Mouse (Mus musculus): Measurements from ENCODE around the gene Dpp6. TPM values are rescaled to one million over a fixed set of nuclear protein-coding genes. Genes with fewer than 3 reads are reported as not detected.
A peak's percentile ranks its signal among the peaks of the same experiment; 100 is the strongest.
"Not testable (repeated sequence)": the region's sequence is repeated elsewhere in the genome, so short reads cannot be mapped to it uniquely, and the experiment has no call there.

The Dpp6 gene
- polyA plus RNA-seq, 1 experiment from 2014 or later: 0.51 TPM

DNA sequence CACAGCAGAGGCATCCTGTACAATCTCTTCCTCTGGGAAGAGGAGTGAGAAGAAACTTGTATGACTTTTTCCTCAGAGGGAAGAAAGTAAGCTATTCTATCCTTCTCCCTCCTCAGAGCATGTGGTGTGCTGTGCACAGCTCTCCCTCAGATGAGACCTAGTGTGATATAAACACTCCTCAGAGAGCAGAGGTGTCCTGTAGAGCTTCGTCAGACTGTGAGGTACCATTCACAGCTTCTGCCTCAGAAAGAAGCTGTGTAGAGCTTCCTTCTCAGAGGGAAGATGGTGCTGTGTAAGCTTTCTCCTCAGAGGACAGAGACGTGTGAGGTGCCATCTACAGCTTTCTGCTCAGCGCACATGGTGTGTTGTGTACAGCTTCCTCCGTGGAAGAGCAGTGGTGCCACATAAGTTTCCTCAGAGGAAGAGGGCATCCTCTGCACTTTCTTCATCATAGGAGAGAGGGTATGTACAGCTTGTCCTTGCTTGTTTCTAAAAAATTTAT, 658.0 kb downstream of the Dpp6 start:
- DNase-seq (ENCODE audit: low spot score): no peak
- H3K4me1 ChIP-seq: no peaks in the 10 kb centered on the region
- no peaks in the 10 kb centered on the region for H3K36me3 ChIP-seq
- 84% methylated on average over 4 of the region's 4 CpGs for WGBS
- H3K27me3 ChIP-seq (ENCODE audit: low read depth, poor library complexity, severe bottlenecking): no peaks in the 10 kb centered on the region
- no peak overlapping the region for H3K4me3 ChIP-seq
- no peaks in the 10 kb centered on the region for H3K9me3 ChIP-seq (replicated peaks)
- no peak overlapping the region for H3K27ac ChIP-seq

DNA sequence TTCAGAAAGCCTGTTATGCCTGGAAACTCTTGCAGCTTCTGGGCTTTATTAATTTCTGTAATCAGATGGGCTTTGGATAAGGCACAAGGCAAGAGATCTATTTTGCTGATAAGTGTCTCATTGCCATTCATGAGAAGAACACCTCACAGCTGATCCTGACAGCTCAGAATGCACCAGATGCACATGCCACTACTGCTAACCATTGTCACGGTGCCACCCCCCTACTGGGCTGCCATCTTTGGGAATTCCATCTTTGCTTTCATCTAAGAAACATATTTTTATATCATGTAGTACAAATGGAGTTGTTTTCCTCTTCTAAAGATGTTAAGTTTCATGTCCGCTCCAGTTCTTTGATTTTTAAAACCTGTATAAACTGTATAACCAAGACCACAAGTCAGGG, 664.7 kb downstream of the Dpp6 start:
- H3K36me3 ChIP-seq: no peaks in the 10 kb centered on the region
- H3K27me3 ChIP-seq (ENCODE audit: low read depth, poor library complexity, severe bottlenecking): no peaks in the 10 kb centered on the region
- H3K9me3 ChIP-seq (replicated peaks): no peaks in the 10 kb centered on the region
- H3K4me1 ChIP-seq: no peaks in the 10 kb centered on the region
- no peak overlapping the region for H3K4me3 ChIP-seq
- 91% methylated on average over 2 of the region's 2 CpGs for WGBS
- no peak for DNase-seq (ENCODE audit: low spot score)
- H3K27ac ChIP-seq: no peak overlapping the region

DNA sequence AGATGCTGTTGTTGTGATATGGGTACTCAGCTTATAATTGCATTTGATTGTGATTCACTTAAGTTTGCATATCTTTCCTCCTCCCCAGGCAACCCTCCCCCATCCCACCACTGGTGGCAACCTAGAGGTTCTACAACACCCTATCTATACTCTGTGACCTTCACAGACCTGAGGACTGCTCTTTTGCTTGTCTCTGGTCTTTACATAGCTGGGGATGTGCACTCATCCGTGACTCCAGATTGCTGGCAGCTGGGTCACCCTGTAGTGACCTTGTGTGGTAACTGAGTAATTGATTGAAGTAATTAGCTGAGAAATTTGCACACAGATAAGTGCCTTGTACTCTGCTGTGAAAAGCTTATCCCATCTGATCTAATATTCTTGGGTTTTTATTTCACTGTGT, 669.1 kb downstream of the Dpp6 start:
- H3K36me3 ChIP-seq: no peaks in the 10 kb centered on the region
- H3K4me3 ChIP-seq: no peak overlapping the region
- H3K27ac ChIP-seq: no peak overlapping the region
- DNase-seq (ENCODE audit: low spot score): no peak
- no peaks in the 10 kb centered on the region for H3K4me1 ChIP-seq
- no peaks in the 10 kb centered on the region for H3K27me3 ChIP-seq (ENCODE audit: low read depth, poor library complexity, severe bottlenecking)
- H3K9me3 ChIP-seq (replicated peaks): no peaks in the 10 kb centered on the region
- WGBS: 67% methylated on average over 1 of the region's 1 CpGs

DNA sequence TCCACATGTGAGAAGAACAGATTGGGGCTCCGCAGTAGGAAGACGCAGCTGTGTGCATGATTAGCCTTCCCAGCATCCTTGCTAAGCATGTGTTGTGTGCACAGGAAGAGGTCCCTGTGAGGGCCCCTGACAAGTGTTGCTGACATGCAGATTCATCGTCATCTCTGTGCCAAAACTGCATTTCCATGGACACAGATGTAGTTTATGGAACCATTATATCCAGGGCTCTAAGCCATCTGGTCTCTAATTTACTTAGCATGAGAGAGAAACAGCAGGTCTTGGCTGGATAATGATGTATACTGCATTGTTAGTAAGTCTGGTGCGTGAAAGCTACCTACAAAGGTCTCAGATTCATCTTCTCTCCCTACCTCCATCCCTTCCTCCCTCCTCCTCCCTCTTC, 673.9 kb downstream of the Dpp6 start:
- Histone ChIP-seq H3K4me1 (no peaks in the 10 kb centered on the region), H3K4me3 (no peak overlapping the region), H3K27ac (no peak overlapping the region), H3K27me3 (ENCODE audit: low read depth, poor library complexity, severe bottlenecking) (no peaks in the 10 kb centered on the region), H3K36me3 (no peaks in the 10 kb centered on the region), H3K9me3 (replicated peaks) (no peaks in the 10 kb centered on the region)
- DNase-seq (ENCODE audit: low spot score): no peak
- WGBS: 87% methylated on average over 4 of the region's 4 CpGs

DNA sequence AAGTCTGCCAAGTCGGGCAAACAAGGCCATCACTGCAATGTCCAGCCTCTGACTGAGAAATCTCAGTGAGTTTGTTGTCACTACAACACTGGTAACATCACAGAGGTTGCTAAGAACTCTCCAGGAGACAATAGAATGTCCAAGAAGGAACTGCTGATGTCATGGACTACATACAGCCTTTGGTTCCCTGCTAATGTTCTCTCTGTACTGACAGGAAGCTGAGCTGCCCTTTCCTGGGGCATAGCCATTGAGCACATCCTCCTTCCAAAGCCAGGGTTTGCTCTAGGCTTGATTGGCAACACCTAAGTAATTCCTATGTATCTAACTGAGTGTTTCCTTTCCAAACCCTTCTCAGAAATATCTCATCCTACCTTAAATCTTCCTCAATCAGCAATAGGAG, 684.3 kb downstream of the Dpp6 start, which contains the start of gene Speer4b:
TSS of gene Speer4b (minus strand) at position 101 of the 400 bp plus-strand sequence.
- not testable (repeated sequence) for H3K27ac ChIP-seq; DNase-seq (ENCODE audit: low spot score); H3K9me3 ChIP-seq (replicated peaks); H3K4me3 ChIP-seq; H3K36me3 ChIP-seq; H3K27me3 ChIP-seq (ENCODE audit: low read depth, poor library complexity, severe bottlenecking); H3K4me1 ChIP-seq
- 64% methylated on average over 1 of the region's 1 CpGs for WGBS

DNA sequence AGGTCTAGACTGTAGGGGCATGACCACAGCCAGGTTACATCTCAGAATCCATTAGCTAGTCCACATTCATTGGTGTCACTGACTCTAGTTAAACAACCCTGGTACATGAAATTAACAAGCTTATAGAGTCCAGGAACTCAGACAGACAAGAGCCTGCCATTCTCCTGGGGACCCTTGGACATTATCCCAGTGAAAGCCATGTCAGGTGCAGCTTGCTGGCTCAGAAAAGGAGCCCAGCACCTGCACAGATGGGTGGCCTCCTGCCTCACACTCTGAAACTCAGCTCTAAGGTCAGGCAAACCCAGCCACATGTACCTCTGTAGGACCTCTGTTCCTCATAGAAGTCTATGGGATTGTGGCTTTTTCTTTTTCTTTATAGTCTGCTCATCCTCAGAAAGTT, 701.7 kb downstream of the Dpp6 start:
- Histone ChIP-seq H3K4me3 (no peak overlapping the region), H3K4me1 (no peaks in the 10 kb centered on the region), H3K9me3 (replicated peaks) (no peaks in the 10 kb centered on the region), H3K27me3 (ENCODE audit: low read depth, poor library complexity, severe bottlenecking) (no peaks in the 10 kb centered on the region), H3K36me3 (no peaks in the 10 kb centered on the region), H3K27ac (no peak overlapping the region)
- DNase-seq (ENCODE audit: low spot score): no peak

DNA sequence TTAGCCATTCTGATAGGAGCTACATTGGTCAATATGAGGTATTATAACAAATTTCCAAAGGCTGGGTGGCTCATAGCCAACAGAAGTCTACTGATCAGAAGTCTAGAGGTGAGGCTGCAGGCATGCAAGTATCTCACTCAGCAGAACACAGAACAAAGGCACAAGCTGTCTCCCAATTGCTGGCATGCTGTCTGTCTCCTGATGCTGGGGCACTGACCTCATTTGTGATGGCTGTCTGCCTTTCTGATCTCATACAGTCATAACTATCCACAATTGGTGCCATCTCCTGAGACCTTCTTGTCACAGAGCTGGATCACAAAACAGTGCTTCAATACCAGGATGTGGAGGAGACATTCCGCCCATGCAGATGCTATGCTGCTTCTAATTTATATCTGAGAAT, 709.9 kb downstream of the Dpp6 start:
- 85% methylated on average over 1 of the region's 1 CpGs for WGBS
- H3K36me3 ChIP-seq: no peaks in the 10 kb centered on the region
- H3K27me3 ChIP-seq (ENCODE audit: low read depth, poor library complexity, severe bottlenecking): no peaks in the 10 kb centered on the region
- H3K9me3 ChIP-seq (replicated peaks): no peaks in the 10 kb centered on the region
- no peak overlapping the region for H3K27ac ChIP-seq
- H3K4me3 ChIP-seq: no peak overlapping the region
- no peak for DNase-seq (ENCODE audit: low spot score)
- no peaks in the 10 kb centered on the region for H3K4me1 ChIP-seq

DNA sequence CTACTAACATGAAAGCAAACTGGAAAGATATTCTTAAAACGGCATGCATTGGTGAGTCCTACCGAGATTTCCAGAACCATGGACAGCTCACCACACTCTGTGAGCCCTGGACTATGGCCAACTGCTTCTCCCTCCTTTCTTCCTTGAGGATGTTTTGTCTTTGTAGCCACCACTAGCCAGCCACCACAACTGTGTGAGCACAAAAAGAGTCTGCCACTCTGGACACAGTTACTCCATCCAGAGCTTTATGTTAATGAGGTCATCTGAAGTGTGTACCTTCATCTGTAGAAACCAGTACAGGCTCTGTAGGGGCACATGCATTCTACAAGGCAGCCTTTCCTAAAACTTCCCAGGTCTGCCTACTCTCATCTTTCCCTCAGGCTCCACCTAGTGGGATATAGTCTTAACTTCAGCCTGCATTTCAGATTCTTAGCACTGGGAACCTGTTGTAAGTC, 727.8 kb downstream of the Dpp6 start:
- WGBS: 13% methylated on average over 2 of the region's 2 CpGs
- H3K36me3 ChIP-seq: no peaks in the 10 kb centered on the region
- H3K27me3 ChIP-seq (ENCODE audit: low read depth, poor library complexity, severe bottlenecking): no peaks in the 10 kb centered on the region
- H3K9me3 ChIP-seq (replicated peaks): no peaks in the 10 kb centered on the region
- no peak overlapping the region for H3K4me3 ChIP-seq
- peak; percentile 53 for DNase-seq (ENCODE audit: low spot score)
- no peak overlapping the region for H3K27ac ChIP-seq
- no peaks in the 10 kb centered on the region for H3K4me1 ChIP-seq

DNA sequence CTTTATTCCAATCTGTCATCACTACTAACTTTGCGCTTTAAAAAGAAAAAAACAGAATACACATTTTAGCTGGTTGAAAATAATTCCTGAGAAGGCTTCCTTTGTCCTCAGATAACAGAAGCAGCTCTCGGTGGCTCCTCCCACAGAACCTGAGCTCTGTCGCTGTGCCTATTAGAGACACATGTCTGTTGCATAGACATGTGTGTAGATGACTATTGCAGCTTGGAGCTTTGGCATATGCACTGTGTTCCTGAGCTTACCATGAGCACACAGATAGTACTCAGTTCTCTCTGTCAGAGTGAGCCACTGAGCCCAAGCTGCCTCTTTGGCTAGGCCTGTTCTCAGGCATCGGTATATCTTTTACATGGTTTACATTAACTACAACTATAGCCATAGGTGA, 732.3 kb downstream of the Dpp6 start:
- no peak for DNase-seq (ENCODE audit: low spot score)
- H3K9me3 ChIP-seq (replicated peaks): no peaks in the 10 kb centered on the region
- 88% methylated on average over 4 of the region's 4 CpGs for WGBS
- H3K27me3 ChIP-seq (ENCODE audit: low read depth, poor library complexity, severe bottlenecking): no peaks in the 10 kb centered on the region
- no peaks in the 10 kb centered on the region for H3K36me3 ChIP-seq
- H3K27ac ChIP-seq: no peak overlapping the region
- H3K4me3 ChIP-seq: no peak overlapping the region
- no peaks in the 10 kb centered on the region for H3K4me1 ChIP-seq

DNA sequence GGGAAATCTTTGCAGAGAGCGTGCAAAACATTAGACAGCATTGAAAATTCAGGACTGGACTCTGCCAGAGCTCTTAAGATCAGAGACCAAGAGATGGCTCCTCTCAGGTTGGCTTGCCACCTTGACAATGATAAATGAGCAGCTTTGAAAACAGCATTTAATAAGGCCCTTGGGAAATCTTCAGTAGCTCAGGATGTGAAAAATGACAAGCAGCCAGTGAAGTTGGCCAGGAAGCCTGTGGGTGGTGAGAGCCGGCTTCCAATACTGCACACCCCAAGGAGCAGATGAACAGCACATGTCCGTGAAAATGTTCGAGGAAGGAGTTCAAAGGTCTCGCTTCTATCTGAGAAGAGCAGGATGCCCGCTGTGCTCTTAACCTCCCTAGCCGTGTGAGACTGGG, 748.7 kb downstream of the Dpp6 start:
- Histone ChIP-seq H3K36me3 (no peaks in the 10 kb centered on the region), H3K27ac (no peak overlapping the region), H3K4me1 (no peaks in the 10 kb centered on the region), H3K9me3 (replicated peaks) (no peaks in the 10 kb centered on the region), H3K27me3 (ENCODE audit: low read depth, poor library complexity, severe bottlenecking) (no peaks in the 10 kb centered on the region), H3K4me3 (no peak overlapping the region)
- no peak for DNase-seq (ENCODE audit: low spot score)
- WGBS: 62% methylated on average over 7 of the region's 7 CpGs

DNA sequence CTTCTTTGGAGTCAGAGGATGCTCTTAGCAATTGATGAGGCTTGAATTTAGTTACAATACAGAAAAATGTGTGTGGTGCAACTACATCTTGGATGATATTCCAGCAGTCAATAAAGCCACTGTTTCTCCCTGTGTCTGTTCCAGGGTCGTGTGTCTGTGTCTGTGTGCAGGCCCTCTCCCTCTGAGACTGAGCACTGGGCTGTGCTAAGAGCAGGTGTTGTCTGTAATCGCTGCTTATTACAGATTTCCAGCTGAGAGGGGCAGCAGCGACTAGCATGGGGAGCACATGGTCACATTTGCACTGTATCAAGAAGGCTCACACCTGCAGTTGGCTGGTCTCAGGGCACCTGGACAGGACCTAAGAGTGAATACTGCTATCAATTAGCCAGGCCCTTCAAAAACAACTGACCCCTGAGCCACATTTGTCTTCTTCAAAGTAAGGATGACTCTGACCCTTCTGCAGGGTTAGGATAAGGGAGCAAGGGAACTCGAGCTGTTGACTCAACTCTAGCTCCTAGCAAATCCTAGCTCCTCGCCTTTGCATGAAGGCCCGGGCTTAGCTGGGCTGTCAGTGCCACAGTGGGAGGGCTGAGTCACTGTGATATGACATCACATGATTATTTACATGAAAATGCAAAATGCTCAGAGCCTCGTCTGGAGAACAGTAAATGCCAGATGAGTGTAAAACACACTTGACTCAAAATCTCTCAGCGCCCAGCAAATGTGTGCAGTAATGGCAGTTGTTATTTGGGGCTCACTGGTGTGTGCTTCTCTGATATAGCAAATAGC, 771.2 kb downstream of the Dpp6 start:
- Histone ChIP-seq H3K4me3 (no peak overlapping the region), H3K9me3 (replicated peaks) (no peaks in the 10 kb centered on the region), H3K27me3 (ENCODE audit: low read depth, poor library complexity, severe bottlenecking) (no peaks in the 10 kb centered on the region), H3K27ac (no peak overlapping the region), H3K36me3 (no peaks in the 10 kb centered on the region), H3K4me1 (no peaks in the 10 kb centered on the region)
- WGBS: 72% methylated on average over 8 of the region's 8 CpGs
- DNase-seq (ENCODE audit: low spot score): no peak

DNA sequence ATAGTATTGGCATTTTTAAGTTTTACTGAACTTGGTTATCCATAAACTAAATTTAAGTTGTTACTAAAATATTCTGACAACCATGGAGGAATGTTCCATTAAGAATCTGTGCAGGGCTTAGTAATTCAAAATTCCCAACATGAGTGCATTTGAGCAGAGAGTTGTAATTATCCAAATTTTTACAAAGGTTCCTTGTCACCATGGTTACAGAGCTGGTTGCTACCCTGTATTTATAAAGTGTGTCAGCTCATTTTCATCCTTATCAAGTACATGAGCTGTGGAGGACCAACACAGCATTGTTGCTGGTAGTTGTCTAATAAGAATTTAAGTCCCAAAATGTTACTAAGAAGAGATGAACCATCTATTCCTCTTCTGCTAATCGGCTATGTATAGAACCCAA, 787.1 kb downstream of the Dpp6 start:
- Histone ChIP-seq H3K36me3 (no peaks in the 10 kb centered on the region), H3K4me1 (no peaks in the 10 kb centered on the region), H3K27me3 (ENCODE audit: low read depth, poor library complexity, severe bottlenecking) (no peaks in the 10 kb centered on the region), H3K9me3 (replicated peaks) (no peaks in the 10 kb centered on the region), H3K27ac (no peak overlapping the region), H3K4me3 (no peak overlapping the region)
- WGBS: 94% methylated on average over 1 of the region's 1 CpGs
- DNase-seq (ENCODE audit: low spot score): no peak

DNA sequence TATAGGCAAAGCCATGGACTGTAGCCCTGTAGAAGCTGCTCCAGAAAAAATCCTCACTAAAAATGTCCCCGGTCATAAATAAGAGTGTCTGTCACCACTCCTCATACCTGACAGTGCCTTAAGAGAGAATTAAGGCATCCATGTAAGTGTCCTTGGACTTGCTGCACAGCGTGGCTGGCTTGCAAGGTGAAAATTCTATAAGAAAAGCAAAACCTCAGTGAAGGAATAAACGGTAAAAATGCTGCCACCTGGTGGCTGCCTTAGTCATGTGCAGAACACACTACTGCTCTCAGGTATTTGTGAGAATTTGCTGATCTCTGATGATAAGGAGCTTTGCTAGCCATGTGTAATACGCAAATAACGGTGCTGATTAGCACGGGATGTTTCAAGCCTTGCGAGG, 798.8 kb downstream of the Dpp6 start:
- H3K4me1 ChIP-seq: no peaks in the 10 kb centered on the region

DNA sequence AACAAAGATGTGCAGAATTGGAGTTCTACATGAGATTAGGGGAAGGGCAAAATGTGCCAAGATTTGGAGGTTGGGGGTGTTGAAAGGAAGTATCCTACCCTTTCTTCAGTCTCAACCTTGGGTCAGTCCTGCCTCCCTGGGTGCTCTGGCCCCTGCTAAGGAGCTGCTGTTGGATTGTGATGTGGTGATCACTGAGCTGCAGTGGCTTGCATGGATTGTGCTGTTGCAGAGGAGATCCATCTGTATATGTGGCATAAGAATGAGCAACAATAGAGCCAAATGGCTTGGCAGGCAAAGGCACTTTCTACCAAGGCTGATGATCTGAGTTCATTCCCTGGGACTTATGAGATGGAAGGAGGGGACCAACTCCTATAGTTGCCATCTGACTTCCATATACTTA, 804.8 kb downstream of the Dpp6 start:
- no peak overlapping the region for H3K27ac ChIP-seq
- DNase-seq (ENCODE audit: low spot score): peak; percentile 7
- H3K36me3 ChIP-seq: no peaks in the 10 kb centered on the region

More for the DNA sequence above, 798.8 kb downstream of the Dpp6 start:
- Histone ChIP-seq H3K4me3 (no peak overlapping the region), H3K9me3 (replicated peaks) (no peaks in the 10 kb centered on the region), H3K36me3 (no peaks in the 10 kb centered on the region), H3K27me3 (ENCODE audit: low read depth, poor library complexity, severe bottlenecking) (no peaks in the 10 kb centered on the region), H3K27ac (no peak overlapping the region)
- WGBS: 43% methylated on average over 7 of the region's 7 CpGs
- DNase-seq (ENCODE audit: low spot score): peak; percentile 70

More for the DNA sequence above, 804.8 kb downstream of the Dpp6 start:
- Histone ChIP-seq H3K4me1 (no peaks in the 10 kb centered on the region), H3K27me3 (ENCODE audit: low read depth, poor library complexity, severe bottlenecking) (no peaks in the 10 kb centered on the region), H3K4me3 (no peak overlapping the region), H3K9me3 (replicated peaks) (no peaks in the 10 kb centered on the region)

Data from limb, embryonic 10.5 days (tissue).